8 mouse cellular contexts compared by ENCODE assay signal in the genomic region with DNA sequence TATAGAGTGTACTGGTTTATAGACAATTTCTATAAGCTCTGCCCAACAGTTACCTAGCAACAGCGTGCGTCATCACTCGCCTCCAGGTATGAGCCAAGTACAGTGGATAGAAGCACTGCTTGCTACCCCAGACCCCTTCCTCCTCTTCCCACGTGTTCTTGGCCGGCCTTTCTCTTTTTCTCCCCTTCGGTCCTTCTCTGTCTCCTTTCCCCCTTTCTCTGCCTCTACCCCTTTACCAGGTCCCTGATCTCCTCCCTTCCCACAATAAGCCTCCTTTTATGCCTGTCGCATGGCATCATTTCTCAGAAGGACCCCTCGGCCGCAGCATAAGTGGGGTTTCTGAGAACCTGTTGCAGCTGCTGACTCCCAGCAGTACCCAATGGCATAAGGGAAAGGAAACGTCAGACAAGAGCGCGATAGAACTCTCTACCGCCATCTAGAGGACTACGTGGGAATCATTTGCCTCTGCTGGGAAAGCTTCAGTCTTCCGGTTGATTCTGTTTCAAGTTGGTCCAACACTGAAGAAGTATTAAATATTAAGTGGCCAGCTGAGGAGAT. TPM values are rescaled to one million over a fixed set of nuclear protein-coding genes. Genes with fewer than 3 reads are reported as not detected.
A peak's percentile ranks its signal among the peaks of the same experiment; 100 is the strongest.
DNase-seq lines count a peak whose midpoint lies in the region; ATAC-seq and TF ChIP-seq lines count a peak whose summit lies in the region.

No protein-coding gene starts in this region.

- H3K27me3 ChIP-seq in embryonic facial prominence, embryonic 10.5 days (replicated peaks; ENCODE audit: low read depth, poor library complexity, severe bottlenecking) = no peaks in the 10 kb centered on the region; the same call in 1 of the 2 replicates
- H3K27me3 ChIP-seq in kidney, adult 2 months (replicated peaks; ENCODE audit: control insufficient read depth, insufficient read depth, low read length) = no peaks in the 10 kb centered on the region
- H3K27me3 ChIP-seq in limb, embryonic 11.5 days (ENCODE audit: control insufficient read depth, insufficient read depth, low read length) = no peaks in the 10 kb centered on the region
- no peaks in the 10 kb centered on the region for H3K27me3 ChIP-seq in midbrain, embryonic 13.5 days
- no peaks in the 10 kb centered on the region for H3K27me3 ChIP-seq in spleen, adult 2 months (ENCODE audit: control insufficient read depth, insufficient read depth, low read length)

- H3K4me3 ChIP-seq in embryonic facial prominence, embryonic 10.5 days = peak overlapping the region; percentile 36
- no peak overlapping the region for H3K4me3 ChIP-seq in kidney, adult 2 months (ENCODE audit: insufficient read depth, low read depth, low read length)
- no peak overlapping the region for H3K4me3 ChIP-seq in limb, embryonic 11.5 days (ENCODE audit: low read depth, low read length)
- no peak overlapping the region for H3K4me3 ChIP-seq in midbrain, embryonic 13.5 days (replicated peaks)
- no peak overlapping the region for H3K4me3 ChIP-seq in spleen, adult 2 months (ENCODE audit: extremely low read depth, insufficient read depth, insufficient read length)

- H3K36me3 ChIP-seq in embryonic facial prominence, embryonic 10.5 days (replicated peaks) = no peaks in the 10 kb centered on the region
- H3K36me3 ChIP-seq in kidney, adult 2 months (ENCODE audit: control insufficient read depth, insufficient read depth, low read length) = no peaks in the 10 kb centered on the region
- no peaks in the 10 kb centered on the region for H3K36me3 ChIP-seq in limb, embryonic 11.5 days (ENCODE audit: control insufficient read depth, insufficient read depth, low read length)
- no peaks in the 10 kb centered on the region for H3K36me3 ChIP-seq in midbrain, embryonic 13.5 days
- H3K36me3 ChIP-seq in spleen, adult 2 months (ENCODE audit: control insufficient read depth, insufficient read depth, low read length) = no peaks in the 10 kb centered on the region

- peak overlapping the region; percentile 30; the same call in 1 of the 2 replicates for H3K27ac ChIP-seq in embryonic facial prominence, embryonic 10.5 days (replicated peaks)
- H3K27ac ChIP-seq in kidney, adult 2 months (ENCODE audit: insufficient read depth, low read depth, low read length) = no peak overlapping the region
- H3K27ac ChIP-seq in limb, embryonic 11.5 days (replicated peaks; ENCODE audit: low read depth, low read length) = no peak overlapping the region
- H3K27ac ChIP-seq in midbrain, embryonic 13.5 days = no peak overlapping the region
- H3K27ac ChIP-seq in spleen, adult 2 months (ENCODE audit: insufficient read depth, low read length) = no peak overlapping the region

- peaks cover 41% of the 10 kb centered on the region for H3K4me1 ChIP-seq in embryonic facial prominence, embryonic 10.5 days
- H3K4me1 ChIP-seq in kidney, adult 2 months (ENCODE audit: control insufficient read depth, insufficient read depth, low read length) = no peaks in the 10 kb centered on the region
- peaks cover 7% of the 10 kb centered on the region; the same call in 1 of the 2 replicates for H3K4me1 ChIP-seq in limb, embryonic 11.5 days (ENCODE audit: control insufficient read depth, insufficient read depth, low read length)
- peaks cover 15% of the 10 kb centered on the region for H3K4me1 ChIP-seq in midbrain, embryonic 13.5 days (replicated peaks)
- H3K4me1 ChIP-seq in spleen, adult 2 months (ENCODE audit: control insufficient read depth, insufficient read depth, insufficient read length) = peaks cover 7% of the 10 kb centered on the region; the same call in 1 of the 2 replicates

- no peak overlapping the region for H3K9ac ChIP-seq in limb, embryonic 11.5 days (ENCODE audit: low read length)
- no peak overlapping the region for H3K9ac ChIP-seq in midbrain, embryonic 13.5 days (replicated peaks)

- 24% methylated on average over 15 of the region's 15 CpGs for WGBS in embryonic facial prominence, embryonic 10.5 days
- WGBS in kidney, adult 2 months = 27% methylated on average over 15 of the region's 15 CpGs
- WGBS in limb, embryonic 11.5 days = 30% methylated on average over 15 of the region's 15 CpGs
- 21% methylated on average over 15 of the region's 15 CpGs for WGBS in midbrain, embryonic 13.5 days
- 22% methylated on average over 15 of the region's 15 CpGs for WGBS in spleen, adult 2 months

- no peak overlapping the region for H3K4me2 ChIP-seq in limb, embryonic 11.5 days (ENCODE audit: low read depth, severe bottlenecking)
- H3K4me2 ChIP-seq in midbrain, embryonic 13.5 days (replicated peaks) = peak overlapping the region; percentile 36

- peak; percentile 90 for DNase-seq in A20 (ENCODE audit: low read depth, low spot score)
- peak; percentile 66 for DNase-seq in adrenal gland, adult 2 months
- DNase-seq in embryonic facial prominence, embryonic 10.5 days (ENCODE audit: low spot score) = peak; percentile 81
- peak; percentile 82 to 89 for DNase-seq in heart, adult 18-20 months
- peak; percentile 84 for DNase-seq in kidney, adult 2 months
- DNase-seq in limb, embryonic 11.5 days (ENCODE audit: low spot score) = peak; percentile 88
- peak; percentile 56 to 73 for DNase-seq in spleen, adult 2 months (ENCODE audit: low read depth in 1 of 2, low spot score in 2 of 2)

- no peak; the same call in 1 of the 2 replicates for ATAC-seq in limb, embryonic 11.5 days (ENCODE audit: insufficient number of reproducible peaks, low FRiP score, low TSS enrichment, low read depth)
- ATAC-seq in midbrain, embryonic 13.5 days = peak; percentile 53

- TF ChIP-seq CTCF in kidney, adult 2 months (conservative IDR thresholded peaks at IDR 0.05; ENCODE audit: insufficient read depth, insufficient read length, low read depth, low read length) = peak; percentile 89
- peak; percentile 64; the same call in 1 of the 2 replicates for TF ChIP-seq CTCF in spleen, adult 2 months (IDR thresholded peaks at IDR 0.05; ENCODE audit: extremely low read depth, insufficient read depth, insufficient read length, insufficient replicate concordance)

- no peaks in the 10 kb centered on the region for H3K9me3 ChIP-seq in embryonic facial prominence, embryonic 10.5 days
- H3K9me3 ChIP-seq in limb, embryonic 11.5 days (ENCODE audit: control insufficient read depth, low read length) = no peaks in the 10 kb centered on the region
- no peaks in the 10 kb centered on the region for H3K9me3 ChIP-seq in midbrain, embryonic 13.5 days

- TF ChIP-seq POLR2A in kidney, adult 2 months (IDR thresholded peaks at IDR 0.05; ENCODE audit: low read depth, low read length) = no peak
- TF ChIP-seq POLR2A in spleen, adult 2 months (IDR thresholded peaks at IDR 0.05; ENCODE audit: low read depth, low read length) = no peak

RNA-seq across cellular contexts. Expression of gene Mymx, which starts 24.8 kb away (rescaled TPM):
- not detected for total RNA-seq in adrenal gland, adult 2 months (2021)
- polyA plus RNA-seq in adrenal gland, adult 2 months (2012; rRNA removed) = 0.18 and 0.55 TPM in 2 replicates
- polyA plus RNA-seq in embryonic facial prominence, embryonic 10.5 days (2016; fragmentation: Nextera tagmentation; extraction: Ambion mirVana) = 0.39 TPM in 2 replicates
- total RNA-seq in heart, adult 18-20 months (2021) = not detected
- polyA plus RNA-seq in kidney, adult 2 months (2012; rRNA removed) = 6.4 and 7.1 TPM in 2 replicates
- 4.8 and 7.0 TPM in 2 replicates for polyA plus RNA-seq in limb, embryonic 11.5 days (2014; fragmentation: Nextera tagmentation; extraction: Ambion mirVana)
- polyA plus RNA-seq in midbrain, embryonic 13.5 days (2015; fragmentation: Nextera tagmentation; extraction: Ambion mirVana) = not detected in 2 replicates
- polyA plus RNA-seq in spleen, adult 2 months (2012; rRNA removed) = not detected in 2 replicates

RNA-seq across cellular contexts. Expression of gene Slc29a1, which starts 27.2 kb away (rescaled TPM):
- 100 to 1,000 TPM; 104 to 197 TPM for total RNA-seq in adrenal gland, adult 2 months (2021)
- 288 and 410 TPM in 2 replicates for polyA plus RNA-seq in adrenal gland, adult 2 months (2012; rRNA removed)
- polyA plus RNA-seq in embryonic facial prominence, embryonic 10.5 days (2016; fragmentation: Nextera tagmentation; extraction: Ambion mirVana) = 53.4 and 58.1 TPM in 2 replicates
- 10 to 100 TPM; 65.0 to 67.4 TPM for total RNA-seq in heart, adult 18-20 months (2021)
- 89.5 and 90.4 TPM in 2 replicates for polyA plus RNA-seq in kidney, adult 2 months (2012; rRNA removed)
- polyA plus RNA-seq in limb, embryonic 11.5 days (2014; fragmentation: Nextera tagmentation; extraction: Ambion mirVana) = 38.9 and 41.4 TPM in 2 replicates
- polyA plus RNA-seq in midbrain, embryonic 13.5 days (2015; fragmentation: Nextera tagmentation; extraction: Ambion mirVana) = 29.7 and 30.4 TPM in 2 replicates
- polyA plus RNA-seq in spleen, adult 2 months (2012; rRNA removed) = 108 and 122 TPM in 2 replicates

RNA-seq across cellular contexts. Expression of gene Capn11, which starts 32.5 kb away (rescaled TPM):
- under 1 TPM; 0.59 to 0.95 TPM for total RNA-seq in adrenal gland, adult 2 months (2021)
- 0.03 TPM in 1 of 2 replicates, not detected in the other for polyA plus RNA-seq in adrenal gland, adult 2 months (2012; rRNA removed)
- polyA plus RNA-seq in embryonic facial prominence, embryonic 10.5 days (2016; fragmentation: Nextera tagmentation; extraction: Ambion mirVana) = 0.81 and 0.84 TPM in 2 replicates
- total RNA-seq in heart, adult 18-20 months (2021) = under 1 TPM; 0.17 to 0.57 TPM
- polyA plus RNA-seq in kidney, adult 2 months (2012; rRNA removed) = 0.04 and 0.16 TPM in 2 replicates
- 0.26 and 0.81 TPM in 2 replicates for polyA plus RNA-seq in limb, embryonic 11.5 days (2014; fragmentation: Nextera tagmentation; extraction: Ambion mirVana)
- 0.52 and 0.92 TPM in 2 replicates for polyA plus RNA-seq in midbrain, embryonic 13.5 days (2015; fragmentation: Nextera tagmentation; extraction: Ambion mirVana)
- not detected in 2 replicates for polyA plus RNA-seq in spleen, adult 2 months (2012; rRNA removed)

RNA-seq across cellular contexts. Expression of gene Hsp90ab1, which starts 53.6 kb away (rescaled TPM):
- total RNA-seq in adrenal gland, adult 2 months (2021) = 1,000 to 10,000 TPM; 1,973 to 2,851 TPM
- 197 and 291 TPM in 2 replicates for polyA plus RNA-seq in adrenal gland, adult 2 months (2012; rRNA removed)
- polyA plus RNA-seq in embryonic facial prominence, embryonic 10.5 days (2016; fragmentation: Nextera tagmentation; extraction: Ambion mirVana) = 2,187 and 2,215 TPM in 2 replicates
- 1,000 to 10,000 TPM; 1,354 to 1,581 TPM for total RNA-seq in heart, adult 18-20 months (2021)
- 369 and 408 TPM in 2 replicates for polyA plus RNA-seq in kidney, adult 2 months (2012; rRNA removed)
- 1,903 and 1,914 TPM in 2 replicates for polyA plus RNA-seq in limb, embryonic 11.5 days (2014; fragmentation: Nextera tagmentation; extraction: Ambion mirVana)
- 1,587 and 1,677 TPM in 2 replicates for polyA plus RNA-seq in midbrain, embryonic 13.5 days (2015; fragmentation: Nextera tagmentation; extraction: Ambion mirVana)
- polyA plus RNA-seq in spleen, adult 2 months (2012; rRNA removed) = 194 and 202 TPM in 2 replicates

RNA-seq across cellular contexts. Expression of gene Mrpl14, which starts 59.5 kb away (rescaled TPM):
- total RNA-seq in adrenal gland, adult 2 months (2021) = 100 to 1,000 TPM; 126 to 132 TPM
- 223 and 257 TPM in 2 replicates for polyA plus RNA-seq in adrenal gland, adult 2 months (2012; rRNA removed)
- polyA plus RNA-seq in embryonic facial prominence, embryonic 10.5 days (2016; fragmentation: Nextera tagmentation; extraction: Ambion mirVana) = 156 and 170 TPM in 2 replicates
- total RNA-seq in heart, adult 18-20 months (2021) = 100 to 1,000 TPM; 160 to 167 TPM
- 168 and 199 TPM in 2 replicates for polyA plus RNA-seq in kidney, adult 2 months (2012; rRNA removed)
- polyA plus RNA-seq in limb, embryonic 11.5 days (2014; fragmentation: Nextera tagmentation; extraction: Ambion mirVana) = 146 and 154 TPM in 2 replicates
- 115 and 121 TPM in 2 replicates for polyA plus RNA-seq in midbrain, embryonic 13.5 days (2015; fragmentation: Nextera tagmentation; extraction: Ambion mirVana)
- 54.1 and 81.9 TPM in 2 replicates for polyA plus RNA-seq in spleen, adult 2 months (2012; rRNA removed)
